Mouse (Mus musculus): ENCODE results near the gene Gnai1.

Gnai1 gene

DNA sequence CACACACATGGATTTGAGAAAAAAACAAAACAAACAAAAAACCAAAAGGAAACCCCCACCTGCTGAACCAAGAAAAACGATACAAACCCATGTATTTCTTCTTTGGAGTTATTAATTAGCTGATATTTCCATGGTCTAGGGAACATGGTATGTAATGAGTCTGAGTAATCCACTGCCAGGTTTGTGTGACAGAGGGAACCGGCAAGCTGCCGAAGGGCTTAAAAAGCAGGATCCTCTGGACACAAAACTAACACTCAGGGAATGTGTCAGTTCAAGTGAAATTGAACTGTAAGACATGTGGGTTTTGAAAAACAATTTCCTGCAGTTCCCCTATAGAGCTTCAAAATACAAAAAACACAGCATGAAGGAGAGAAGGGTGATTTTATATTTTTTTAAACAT lies 72.1 kb downstream of the Gnai1 start:
- DNase-seq (ENCODE audit: low spot score): no peak

DNA sequence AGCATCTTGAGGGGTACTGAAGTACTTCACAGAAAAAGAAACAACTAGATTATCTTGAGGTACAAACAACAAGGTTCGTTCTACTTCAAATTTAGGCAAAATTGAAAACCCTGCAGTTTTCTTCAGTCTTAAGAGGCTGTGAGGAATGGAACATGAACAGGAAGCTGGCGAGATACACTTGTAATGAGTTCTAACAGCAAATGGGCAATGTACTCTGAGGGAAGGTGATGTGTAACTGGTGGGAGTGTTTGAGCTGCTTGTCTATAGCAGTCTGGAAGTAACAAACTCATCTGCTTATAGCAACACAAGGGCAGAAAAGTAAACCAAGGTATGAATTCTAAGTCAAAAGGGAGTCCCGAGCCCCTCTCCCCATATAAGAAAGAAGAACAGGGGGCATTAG lies 78.1 kb downstream of the Gnai1 start:
- DNase-seq (ENCODE audit: low spot score): no peak

DNA sequence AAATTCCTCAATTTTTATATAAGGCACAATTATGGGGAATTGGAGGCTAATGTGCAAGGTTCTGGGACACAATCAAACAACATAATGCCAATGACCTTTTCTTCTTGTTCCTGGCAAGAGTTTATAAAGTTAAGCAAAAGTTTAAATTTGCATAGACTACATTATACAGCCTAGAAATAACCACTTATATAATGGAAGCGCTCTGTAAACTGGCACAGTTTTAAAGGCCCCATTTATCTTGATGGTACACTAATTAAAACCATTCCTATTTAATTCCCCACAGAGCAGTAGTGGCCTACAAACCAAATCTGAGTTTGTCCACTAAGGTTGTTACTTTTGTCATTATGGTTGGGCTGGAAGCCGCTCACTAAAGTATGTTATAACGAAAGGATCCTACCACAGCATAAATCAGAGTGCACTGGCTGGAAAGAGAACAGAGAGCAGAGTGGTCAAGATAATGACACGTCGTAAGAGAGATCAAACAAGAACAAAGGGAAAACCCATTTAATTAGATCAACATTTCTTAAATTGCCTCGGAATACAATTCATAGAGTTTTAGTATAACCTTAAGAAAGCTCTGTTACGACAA lies 85.7 kb downstream of the Gnai1 start:
- DNase-seq (ENCODE audit: low spot score): no peak

DNA sequence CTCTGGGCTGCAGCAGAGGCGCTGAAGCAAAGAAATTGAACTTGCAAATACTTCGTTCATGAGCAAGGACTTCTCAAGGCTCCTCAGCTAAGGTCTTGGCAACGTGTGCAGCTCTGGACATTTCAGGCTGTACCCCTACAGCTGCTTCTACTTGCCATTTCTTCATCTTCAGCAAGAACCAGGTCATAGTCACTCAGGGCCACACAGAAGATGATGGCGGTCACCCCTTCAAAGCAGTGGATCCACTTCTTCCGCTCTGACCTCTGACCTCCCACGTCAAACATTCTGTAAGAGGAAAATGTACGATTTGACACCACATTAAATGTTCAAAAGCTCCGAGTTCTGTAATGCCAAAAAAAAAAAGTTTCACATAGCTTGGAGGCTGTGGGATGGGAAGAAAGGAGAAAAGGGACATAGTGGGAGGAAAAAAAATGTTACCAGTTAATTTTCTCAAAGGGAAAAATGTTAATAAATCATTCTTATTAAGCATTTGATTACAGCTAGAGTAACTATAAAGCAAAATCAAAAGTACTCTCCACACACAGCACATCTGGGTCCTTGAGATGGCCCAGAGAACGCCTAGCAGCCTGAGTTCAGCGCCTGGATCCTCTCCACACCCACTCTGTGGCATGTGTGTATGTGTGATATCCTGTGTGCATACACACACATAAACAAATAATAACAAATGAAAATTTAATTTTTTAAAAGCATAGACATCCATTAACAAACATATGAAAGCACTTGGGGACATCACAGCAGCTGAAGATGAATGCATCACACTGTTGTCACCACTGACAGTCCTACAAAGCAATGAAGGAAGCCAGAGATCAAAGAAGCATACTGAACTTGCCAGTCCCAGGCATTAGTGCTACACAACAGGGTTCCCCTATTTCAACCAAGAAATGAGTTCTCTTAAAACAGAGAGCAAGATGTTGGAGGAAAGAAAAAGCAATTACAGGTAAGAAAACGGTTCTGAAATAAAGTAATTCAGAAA lies 86.6 kb downstream of the Gnai1 start:
- no peak for DNase-seq (ENCODE audit: low spot score)

DNA sequence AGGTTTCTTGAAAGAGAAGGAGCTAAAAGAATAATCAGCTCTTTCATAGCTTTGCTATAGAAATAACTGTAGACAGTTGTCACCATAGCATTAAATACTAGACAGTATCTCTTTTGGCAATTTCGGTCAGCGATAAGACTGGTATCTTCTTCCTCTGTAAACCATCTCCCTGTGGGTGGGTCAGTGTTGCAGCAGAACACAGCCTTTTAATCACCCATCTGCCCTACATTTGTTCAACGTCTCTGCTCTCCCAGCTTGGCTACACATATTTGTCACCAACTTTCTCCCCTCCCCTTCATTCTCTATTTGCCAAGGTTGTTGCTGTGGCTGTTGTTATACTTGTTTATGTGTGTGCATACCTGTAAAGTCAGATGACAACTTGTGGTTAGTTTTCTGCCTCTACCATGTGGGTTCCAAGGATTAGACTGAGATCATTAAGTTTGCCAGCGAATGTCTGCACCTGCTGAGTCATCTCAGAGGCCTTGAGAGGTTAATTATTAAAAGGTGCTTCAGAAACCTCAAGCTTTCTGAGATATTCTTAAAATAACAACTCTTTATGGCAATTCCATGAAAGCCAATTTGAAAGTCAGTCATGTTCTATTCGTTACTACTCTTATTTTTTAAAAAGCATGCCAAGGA lies 109.7 kb downstream of the Gnai1 start:
- DNase-seq (ENCODE audit: low spot score): no peak

DNA sequence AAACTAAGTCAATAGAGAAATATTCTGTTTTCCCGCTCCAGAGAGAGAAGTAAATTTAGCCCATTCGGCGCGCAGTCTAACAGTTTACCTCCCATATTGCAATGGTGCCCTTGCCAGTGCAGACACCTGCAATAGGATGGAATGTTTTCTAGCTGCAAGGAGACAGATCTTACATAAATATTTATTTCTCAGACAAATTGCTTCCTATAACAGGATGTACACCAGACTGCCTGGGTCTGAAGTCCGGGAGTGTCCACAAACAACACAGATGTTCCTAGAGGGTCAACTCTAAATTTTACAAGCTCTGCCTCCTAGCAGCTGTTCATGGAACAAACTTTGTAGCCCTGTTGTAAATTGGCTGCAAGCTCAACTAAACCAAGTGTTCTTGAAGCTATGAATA lies 111.0 kb downstream of the Gnai1 start:
- no peak for DNase-seq (ENCODE audit: low spot score)

DNA sequence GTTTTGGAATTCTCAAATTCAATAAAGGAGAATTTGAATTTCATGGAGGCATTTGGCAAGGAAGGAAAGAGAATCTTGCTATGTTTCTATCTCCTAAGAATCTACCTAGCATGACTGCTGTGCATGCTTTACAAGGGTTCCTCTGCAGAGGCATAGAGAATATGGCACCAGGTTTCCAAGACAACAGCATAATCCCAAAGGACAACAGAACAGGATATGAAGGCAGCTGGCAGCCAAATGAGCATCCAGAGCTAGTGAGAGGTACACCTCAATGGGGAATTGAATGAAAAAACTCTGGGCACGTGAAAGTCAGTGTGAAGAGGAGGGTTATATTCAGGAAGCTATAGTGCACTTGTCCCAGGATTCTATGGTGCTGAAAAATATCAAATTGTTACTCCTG lies 130.8 kb downstream of the Gnai1 start:
- DNase-seq (ENCODE audit: low spot score): no peak

DNA sequence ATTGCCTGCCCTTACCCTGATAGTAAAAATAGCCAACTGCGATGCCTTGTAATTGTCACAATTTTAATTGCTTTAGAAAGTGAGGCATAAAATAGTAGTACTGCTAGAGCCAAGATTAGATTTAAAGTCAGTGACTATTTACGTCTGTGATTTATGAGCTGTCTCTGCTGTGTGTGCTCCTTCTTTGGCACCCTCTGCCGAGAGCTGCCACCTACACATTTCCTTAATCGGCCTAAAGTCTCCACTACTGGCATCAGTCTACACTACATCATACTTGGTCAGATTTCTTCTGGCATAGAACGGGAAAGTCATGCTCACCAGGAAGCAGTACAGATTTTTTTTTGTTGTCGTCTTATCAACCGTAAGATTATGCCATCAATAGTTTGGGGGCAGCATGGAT lies 131.3 kb downstream of the Gnai1 start:
- DNase-seq (ENCODE audit: low spot score): no peak

DNA sequence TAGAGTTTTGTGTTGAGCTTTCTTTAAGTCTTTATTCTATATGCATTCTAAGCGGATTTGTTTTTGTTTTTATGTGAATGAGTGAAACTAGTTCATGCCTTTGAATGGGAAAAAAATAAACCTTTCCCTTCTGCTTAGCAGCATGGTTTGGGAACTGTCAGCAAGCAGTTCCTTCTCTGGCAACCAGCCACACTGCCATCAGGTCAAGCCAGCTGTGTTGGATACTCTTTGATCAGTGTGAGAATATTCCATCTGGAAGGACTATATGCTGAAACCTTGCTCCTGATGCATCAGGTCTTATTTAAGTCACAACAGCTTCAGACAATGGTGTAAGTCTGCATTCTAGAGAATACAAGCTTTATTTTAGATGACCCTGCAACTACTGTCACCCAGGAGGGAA lies 139.3 kb downstream of the Gnai1 start:
- DNase-seq (ENCODE audit: low spot score): no peak

DNA sequence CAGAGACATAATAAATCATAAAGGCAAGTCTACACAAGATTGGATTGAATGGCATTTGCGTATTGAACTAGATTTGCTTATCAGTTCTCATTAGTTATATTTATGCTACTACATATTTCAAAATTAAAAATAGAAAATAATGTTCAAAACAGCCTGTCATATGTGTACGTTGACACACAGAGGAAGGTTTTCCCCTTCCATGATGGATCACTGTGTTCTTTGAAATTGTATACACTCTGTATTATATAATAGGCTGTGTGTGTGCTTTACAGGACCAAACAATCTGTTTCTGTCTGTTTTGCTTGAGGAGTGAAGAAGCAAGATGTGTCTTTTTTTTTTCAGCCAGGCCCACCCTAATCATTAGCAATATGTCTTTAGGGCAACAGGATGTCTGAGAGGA lies 141.9 kb downstream of the Gnai1 start:
- no peak for DNase-seq (ENCODE audit: low spot score)

DNA sequence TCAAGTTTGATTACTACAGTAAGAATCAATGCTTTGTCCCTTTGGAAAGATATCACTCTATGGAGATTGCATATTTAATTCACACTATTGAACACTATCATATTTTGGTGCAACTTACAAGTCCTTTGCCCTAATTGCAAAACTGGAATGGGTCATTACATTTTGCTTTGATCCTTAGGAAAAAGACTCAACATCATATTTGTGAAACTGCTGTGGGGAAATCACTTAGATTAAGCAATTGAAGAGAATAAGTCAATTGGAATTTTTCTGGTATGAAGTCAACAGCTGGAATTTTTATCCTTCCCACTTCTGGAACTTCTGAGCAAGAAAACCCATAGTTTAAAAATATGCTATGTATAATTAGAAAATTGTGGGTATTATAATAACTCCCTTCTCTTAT lies 142.3 kb downstream of the Gnai1 start:
- DNase-seq (ENCODE audit: low spot score): no peak

Measured in ovary, postnatal 10 days (tissue).